Mouse (Mus musculus) cortical plate, adult 2 months (tissue): ENCODE data around the gene Mcf2.

Source experiments
- CTCF ChIP-seq: fragments of 200-500 bp; IDR thresholded peaks from 2 replicates; pipeline ENCODE4 v1.5.1; 2011; ENCODE audit warnings: mild to moderate bottlenecking, control low read depth, low read length; ENCODE audit not compliant: insufficient read depth; ENCODE audit errors: extremely low read depth
- POLR2A ChIP-seq: fragments of 200-500 bp; IDR thresholded peaks from 2 replicates; pipeline ENCODE4 v1.6.1; 2011; ENCODE audit warnings: mild to moderate bottlenecking, low read length, control low read depth; ENCODE audit not compliant: insufficient read depth; ENCODE audit errors: extremely low read depth

GRCm38 (mm10) chrX:60182611-60183010, 3.7 kb upstream of the Mcf2 start:
- TF ChIP-seq CTCF (no peak), POLR2A (no peak)
